Mouse (Mus musculus) embryonic fibroblast, embryonic 13.5 days (primary cell): ENCODE measurements around the gene 3830403N18Rik. TPM values are rescaled to one million over a fixed set of nuclear protein-coding genes. Genes with fewer than 3 reads are reported as not detected.
"Not testable (repeated sequence)": the region's sequence is repeated elsewhere in the genome, so short reads cannot be mapped to it uniquely, and the experiment has no call there.

Experiments
- H3K27ac ChIP-seq: 2 replicates; pipeline ENCODE4 v1.5.1; 2012; ENCODE audit warnings: low read length, control low read depth, inconsistent platforms; ENCODE audit not compliant: insufficient read depth
- H3K4me1 ChIP-seq: 2 replicates; pipeline ENCODE4 v1.6.1; 2011; ENCODE audit warnings: low read length; ENCODE audit not compliant: control insufficient read depth, insufficient read depth
- H3K4me3 ChIP-seq: 2 replicates; pipeline ENCODE4 v1.5.1; 2011; ENCODE audit warnings: mild to moderate bottlenecking, control low read depth, low read length; ENCODE audit not compliant: insufficient read depth
- CTCF ChIP-seq: IDR thresholded peaks from 2 replicates; pipeline ENCODE4 v1.5.1; 2011; ENCODE audit warnings: mild to moderate bottlenecking, control low read depth, low read length, moderate library complexity, borderline replicate concordance; ENCODE audit not compliant: insufficient read depth
- POLR2A ChIP-seq: IDR thresholded peaks from 2 replicates; pipeline ENCODE4 v1.6.1; 2011; ENCODE audit warnings: low read depth, mild to moderate bottlenecking, control low read depth, low read length, moderate library complexity
- polyA plus RNA-seq: library from polyadenylated mRNA; stranded (reverse); fragments of >200 nt; gene quantifications from 2 replicates; pipeline ENCODE4 v1.2.4, GENCODE M21; 2011; ENCODE audit warnings: low read depth; ENCODE audit not compliant: missing spikeins, insufficient read length

The 3830403N18Rik gene
- 1.4 and 1.9 TPM in 2 replicates for polyA plus RNA-seq

DNA sequence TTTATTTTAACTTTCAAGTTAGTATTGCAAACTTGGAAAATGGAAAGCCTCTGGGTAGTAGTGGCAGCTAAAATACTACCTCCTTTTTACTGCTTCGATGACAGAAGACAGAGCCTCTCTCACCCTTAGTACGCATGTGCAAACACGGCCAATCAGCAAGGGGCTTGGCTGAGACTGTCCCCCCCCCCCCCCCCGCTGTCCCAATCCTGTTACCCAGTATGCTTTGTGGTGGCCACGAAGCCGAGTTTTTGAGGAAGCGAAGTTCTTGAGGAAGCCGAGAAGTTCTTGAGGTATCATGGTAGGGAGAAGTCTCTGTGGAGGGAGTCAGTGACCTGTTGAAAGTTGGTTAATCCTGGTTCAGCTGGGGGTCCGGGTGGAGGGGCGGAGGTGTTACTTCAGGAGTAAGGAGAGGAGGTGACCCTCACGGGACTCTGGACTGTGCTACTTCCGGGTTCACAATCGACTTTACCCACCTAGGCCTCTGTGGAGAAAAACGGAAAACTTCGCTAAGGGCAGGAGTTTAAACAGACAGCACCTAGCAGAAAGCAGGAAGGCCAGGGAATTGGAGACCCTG is at the start of gene 3830403N18Rik:
3830403N18Rik (plus strand) TSS at position 237 of the 574 bp plus-strand sequence.
- H3K27ac ChIP-seq, H3K4me3 ChIP-seq, H3K4me1 ChIP-seq: not testable (repeated sequence)

DNA sequence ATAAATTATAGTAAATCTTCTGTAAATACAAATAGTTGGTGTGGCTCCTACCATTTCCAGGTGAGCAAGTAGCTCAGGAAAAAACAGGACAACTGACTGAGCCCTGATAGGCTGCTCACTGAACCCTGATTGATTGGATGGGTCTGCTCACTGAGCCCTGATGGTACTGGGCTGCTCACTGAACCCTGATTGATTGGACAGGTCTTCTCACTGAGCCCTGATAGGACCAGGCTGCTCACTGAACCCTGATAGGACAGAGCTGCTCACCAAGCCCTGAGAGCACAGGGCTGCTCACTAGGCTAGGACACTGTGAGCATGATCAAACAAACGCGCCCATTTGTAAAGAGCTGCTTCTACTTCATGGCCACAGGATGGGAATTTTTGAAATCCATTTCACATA is 15.0 kb downstream of the 3830403N18Rik start:
- Histone ChIP-seq H3K4me3 (no peak overlapping the region), H3K27ac (no peak overlapping the region), H3K4me1 (no peaks in the 10 kb centered on the region)
- TF ChIP-seq POLR2A (no peak), CTCF (no peak)

DNA sequence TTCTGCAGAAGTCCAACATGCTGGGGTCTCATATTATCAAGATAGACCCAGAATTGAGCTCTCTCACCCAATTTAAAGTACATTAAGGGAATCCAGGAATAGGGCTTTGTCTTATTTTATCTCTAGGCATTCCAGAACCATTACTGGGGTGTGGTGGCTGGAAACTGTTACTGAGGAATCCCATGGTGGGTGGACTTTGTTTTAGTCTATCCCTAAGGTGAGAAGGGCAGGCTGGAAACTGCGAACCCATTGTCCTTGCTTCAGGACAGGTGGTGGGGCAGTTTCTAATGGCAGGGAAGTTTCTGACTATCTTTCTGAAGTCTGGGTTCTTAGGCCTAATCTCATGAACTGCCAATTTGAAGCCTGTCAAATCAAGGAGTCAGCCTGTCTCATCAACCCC is 50.1 kb downstream of the 3830403N18Rik start:
- not testable (repeated sequence) for H3K27ac ChIP-seq, H3K4me1 ChIP-seq, H3K4me3 ChIP-seq

Other genes with a start within 250 kb of the 3830403N18Rik start
- not detected in 2 replicates for gene Gm773, start 76.3 kb downstream of the 3830403N18Rik start, polyA plus RNA-seq
- 10.7 and 12.3 TPM in 2 replicates for gene Zfp449, start 209.8 kb downstream of the 3830403N18Rik start, polyA plus RNA-seq
- gene Smim10l2a, start 238.0 kb downstream of the 3830403N18Rik start, polyA plus RNA-seq: 0.75 TPM in 1 of 2 replicates, not detected in the other